Mouse (Mus musculus) midbrain, embryonic 11.5 days (tissue): ENCODE data around the gene 2310057M21Rik. TPM values are rescaled to one million over a fixed set of nuclear protein-coding genes. Genes with fewer than 3 reads are reported as not detected.

Experiments used
- polyA plus RNA-seq: library from polyadenylated mRNA; unstranded; fragments of >200 nt; fragmentation: Nextera tagmentation; extraction: Ambion mirVana; gene quantifications from 2 replicates; pipeline ENCODE4 v1.2.1, GENCODE M21; 2014

Gene 2310057M21Rik
- polyA plus RNA-seq, 1 experiment from 2014 or later: 23.9 TPM

Other genes with a start within 250 kb of the 2310057M21Rik start
- gene 4933402N03Rik, start 216.4 kb downstream of the 2310057M21Rik start, polyA plus RNA-seq: not detected in 2 replicates
- not detected in 2 replicates for gene 5430419D17Rik, start 188.4 kb downstream of the 2310057M21Rik start, polyA plus RNA-seq
- not detected in 2 replicates for gene Cuzd1, start 40.5 kb downstream of the 2310057M21Rik start, polyA plus RNA-seq
- gene Fam24b, start 33.2 kb downstream of the 2310057M21Rik start, polyA plus RNA-seq: not detected in 2 replicates
- gene Fam24a, start 28.9 kb downstream of the 2310057M21Rik start, polyA plus RNA-seq: 0.29 TPM in 1 of 2 replicates, not detected in the other
- gene Pstk, start 8.4 kb upstream of the 2310057M21Rik start, polyA plus RNA-seq: 63.8 and 65.6 TPM in 2 replicates
- 27.8 and 31.9 TPM in 2 replicates for gene Ikzf5, start 47.8 kb upstream of the 2310057M21Rik start, polyA plus RNA-seq
- gene Acadsb, start 47.8 kb upstream of the 2310057M21Rik start, polyA plus RNA-seq: 91.0 and 107 TPM in 2 replicates
- 0.18 TPM in 1 of 2 replicates, not detected in the other for gene Hmx3, start 180.1 kb upstream of the 2310057M21Rik start, polyA plus RNA-seq
- 0.10 and 0.19 TPM in 2 replicates for gene Hmx2, start 186.0 kb upstream of the 2310057M21Rik start, polyA plus RNA-seq
- 275 and 279 TPM in 2 replicates for gene Bub3, start 197.5 kb upstream of the 2310057M21Rik start, polyA plus RNA-seq